Mouse (Mus musculus) CD4-positive helper T cell, adult 2 months (primary cell): ENCODE results near the gene Trim8.

ENCODE experiments used
- DNase-seq: peaks from one replicate; pipeline ENCODE4 v3.0.0-alpha.2; 2012; ENCODE audit warnings: low read depth, missing footprints, low spot score

Trim8 gene

GRCm38 (mm10) chr19:46547565-46547964, 46.1 kb downstream of the Trim8 start:
- DNase-seq, result no peak

- no peak for DNase-seq
Measured at GRCm38 (mm10) chr19:46548110-46548509, 46.6 kb downstream of the Trim8 start.

- DNase-seq, result no peak
Measured at GRCm38 (mm10) chr19:46550385-46550784, 48.9 kb downstream of the Trim8 start.

DNA sequence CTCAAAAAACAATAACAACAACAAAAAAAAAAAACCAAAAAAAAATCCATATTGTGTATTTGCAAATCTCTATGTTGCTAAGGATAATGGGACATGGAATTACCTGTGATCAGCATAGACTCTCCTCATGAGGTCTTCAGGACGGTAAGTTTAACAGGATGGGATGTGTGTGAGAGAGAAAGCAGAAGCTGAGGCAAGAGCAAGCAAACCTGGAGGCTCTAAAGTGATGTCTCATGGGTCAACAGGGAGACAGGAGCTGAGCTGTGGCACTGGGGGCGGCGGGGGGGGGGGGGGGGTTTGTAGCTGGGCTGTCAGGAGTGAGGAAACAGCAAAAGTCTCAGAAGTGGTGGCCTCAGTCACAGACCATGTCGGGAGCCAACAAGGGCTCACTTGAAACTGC, 51.0 kb downstream of the Trim8 start:
- no peak for DNase-seq

DNA sequence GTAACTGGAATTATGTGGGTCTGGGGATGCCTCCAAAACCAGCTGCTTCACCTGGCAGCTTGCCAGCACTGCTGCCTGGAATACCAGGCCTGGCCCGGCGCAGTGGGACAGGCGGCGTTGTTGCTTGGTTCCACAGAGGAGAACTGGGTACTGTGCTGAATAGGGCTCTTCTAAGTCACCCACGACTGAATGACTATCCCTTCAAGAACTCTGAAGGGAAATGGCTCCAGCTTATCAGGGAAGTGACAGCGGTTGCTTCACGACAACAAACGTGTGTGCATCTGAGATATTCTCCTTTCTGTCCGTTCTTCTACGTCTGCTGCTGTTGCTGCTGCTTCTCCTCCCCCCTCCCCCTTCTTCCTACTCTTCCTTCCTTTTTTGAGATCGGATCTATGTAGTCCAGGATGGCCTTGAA, 52.0 kb downstream of the Trim8 start:
- no peak for DNase-seq

DNA sequence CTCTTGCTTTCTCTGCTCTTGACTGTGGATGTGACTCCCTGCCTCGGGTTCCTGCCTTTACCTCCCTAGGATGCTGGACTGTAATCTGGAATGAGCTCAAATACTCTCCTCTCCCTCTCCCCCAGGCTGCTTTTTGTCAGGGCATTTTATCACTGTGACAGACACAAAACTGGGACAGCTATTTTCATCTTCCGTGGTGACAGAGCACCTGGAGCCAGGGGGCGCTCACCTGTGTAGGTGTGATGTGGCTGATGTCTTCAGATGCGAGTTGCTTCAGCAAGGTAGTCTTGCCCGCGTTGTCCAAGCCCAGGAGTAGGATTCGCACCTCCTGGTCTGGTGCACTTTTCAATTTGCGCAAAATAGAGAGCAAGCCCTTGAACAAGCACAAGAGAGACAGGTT, 56.5 kb downstream of the Trim8 start:
- DNase-seq, result no peak

GRCm38 (mm10) chr19:46558631-46559030, 57.1 kb downstream of the Trim8 start:
- no peak for DNase-seq

- peak; percentile 54 for DNase-seq
Measured at GRCm38 (mm10) chr19:46562132-46562531, 60.6 kb downstream of the Trim8 start.

GRCm38 (mm10) chr19:46562581-46563515, 61.3 kb downstream of the Trim8 start:
- DNase-seq, result no peak

- DNase-seq, result no peak
Measured at GRCm38 (mm10) chr19:46563603-46564002, 62.1 kb downstream of the Trim8 start.

GRCm38 (mm10) chr19:46564043-46564462, 62.6 kb downstream of the Trim8 start:
- DNase-seq, result no peak
